Mouse (Mus musculus): ENCODE results near the gene 3100002H09Rik.

3100002H09Rik gene

DNA sequence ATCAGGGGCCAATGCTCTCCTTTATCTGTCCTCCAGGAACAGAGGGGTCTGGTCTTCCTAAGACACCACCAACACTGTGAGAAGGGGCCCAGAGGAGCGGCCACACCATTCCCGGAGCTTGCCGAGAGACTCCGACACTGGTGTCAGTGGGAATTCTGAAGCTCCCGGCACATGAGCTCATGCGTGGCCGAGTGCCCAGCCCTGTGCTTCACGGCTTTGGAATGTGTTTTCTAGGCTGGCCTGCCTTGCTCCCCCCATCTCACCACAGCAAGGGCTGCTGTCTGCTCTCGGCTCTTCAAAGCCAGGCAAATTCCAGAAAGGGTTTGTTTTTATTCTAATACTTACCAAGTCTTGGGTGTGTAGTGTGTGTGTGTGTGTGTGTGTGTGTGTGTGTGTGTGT is 39.6 kb downstream of the 3100002H09Rik start:
- in situ Hi-C loops (cut with MboI; ENCODE audit: low pct_unique_long_range_greater_than_20kb in 1 of 2, low sequenced_read_pairs in 2 of 2, unreplicated experiment in 1 of 2): loop anchor here in 1 of 2 experiments (10.0 kb wide), 1 partner anchor 84 kb away; the partner anchor contains the start of gene Pou3f1

DNA sequence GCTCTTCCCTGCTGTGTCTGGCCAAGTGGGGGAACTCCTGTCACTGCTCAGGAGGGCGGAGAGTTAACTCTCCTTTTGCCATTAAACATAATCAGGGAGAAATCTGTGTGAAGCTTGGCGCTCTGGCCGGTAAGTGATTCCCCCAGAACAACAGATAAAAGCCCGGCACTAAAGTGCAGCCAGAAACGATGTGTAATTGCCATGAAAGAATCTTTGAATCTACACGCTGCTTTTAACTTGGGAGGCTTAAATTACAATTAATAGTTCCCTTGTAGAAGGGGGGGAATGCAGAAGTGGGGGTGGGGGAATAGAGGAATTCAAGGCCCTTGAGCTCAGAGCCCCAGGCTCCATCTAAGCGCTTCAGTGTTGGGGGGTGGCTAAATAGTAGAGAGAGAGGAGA is 40.9 kb downstream of the 3100002H09Rik start:
- in situ Hi-C loops (cut with MboI; ENCODE audit: low pct_unique_long_range_greater_than_20kb in 1 of 2, low sequenced_read_pairs in 2 of 2, unreplicated experiment in 1 of 2): loop anchor here in 1 of 2 experiments (10.0 kb wide), 1 partner anchor 85 kb away; the partner anchor contains the start of gene Pou3f1

DNA sequence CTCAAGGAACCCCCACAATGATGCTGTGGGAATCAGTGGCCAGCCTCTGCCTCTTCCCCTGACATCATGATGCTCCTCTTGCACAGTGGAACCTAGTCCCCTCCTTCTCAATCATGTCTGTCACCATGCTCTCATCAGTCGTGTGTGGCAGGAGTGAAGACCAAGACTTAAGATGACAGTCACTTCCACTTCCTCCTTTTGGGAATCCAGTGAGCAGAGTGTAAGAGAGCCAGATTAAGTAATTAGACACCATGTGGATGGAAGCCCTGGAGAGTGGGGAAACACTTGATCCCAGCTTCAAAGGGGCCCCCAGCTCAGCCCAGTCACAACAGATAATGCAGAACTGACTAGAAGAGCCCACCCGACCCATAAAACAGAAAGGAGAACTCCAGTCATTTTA is 47.2 kb downstream of the 3100002H09Rik start:
- in situ Hi-C loops (cut with MboI; ENCODE audit: low pct_unique_long_range_greater_than_20kb in 1 of 2, low sequenced_read_pairs in 2 of 2, unreplicated experiment in 1 of 2): no loop called here

DNA sequence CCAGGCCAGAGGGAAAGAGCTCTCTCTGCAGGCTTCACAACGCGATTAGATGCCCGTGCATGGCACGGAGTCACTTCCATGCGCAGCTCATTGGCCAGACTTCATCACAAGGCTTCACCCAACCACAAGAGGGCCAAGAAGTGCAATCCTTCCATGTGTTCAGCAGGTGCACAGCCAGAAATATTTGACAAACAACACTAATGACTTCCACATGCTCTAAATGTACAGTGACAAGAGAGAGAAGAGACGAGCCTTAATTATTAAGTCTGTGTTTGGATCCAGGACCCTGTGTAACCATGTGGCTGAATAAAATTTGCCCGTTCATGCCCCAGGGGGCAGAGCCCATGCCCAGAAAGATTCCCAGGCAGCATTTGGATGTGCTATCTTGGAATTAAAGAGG is 47.9 kb downstream of the 3100002H09Rik start:
- in situ Hi-C loops (cut with MboI; ENCODE audit: low pct_unique_long_range_greater_than_20kb in 1 of 2, low sequenced_read_pairs in 2 of 2, unreplicated experiment in 1 of 2): no loop called here
